Mouse (Mus musculus) cerebellum, postnatal 36 days (tissue): ENCODE results near the gene Pank2.
"Not testable (repeated sequence)": the region's sequence is repeated elsewhere in the genome, so short reads cannot be mapped to it uniquely, and the experiment has no call there.

Source experiments
- DNase-seq, 2 experiments: peaks; one replicate each; pipeline ENCODE4 v3.0.0; 2021 to 2022; ENCODE audit warnings: mixed read lengths in 2 of 2

Pank2 gene

GRCm38 (mm10) chr2:131261481-131262212 lies 648 bp upstream of the Pank2 start:
- peak in 1 of 2 experiments; percentile 3 for DNase-seq

- DNase-seq, result peak in 1 of 2 experiments; percentile 8
These were observed 680 bp downstream of the Pank2 start for GRCm38 (mm10) chr2:131262680-131263670.

- DNase-seq, result no peak
These were observed 1.7 kb downstream of the Pank2 start for GRCm38 (mm10) chr2:131264027-131264426.

GRCm38 (mm10) chr2:131265056-131265455 lies 2.8 kb downstream of the Pank2 start:
- no peak for DNase-seq

- no peak for DNase-seq
These were observed 13.2 kb downstream of the Pank2 start for GRCm38 (mm10) chr2:131275493-131275892.

GRCm38 (mm10) chr2:131276722-131277121 lies 14.4 kb downstream of the Pank2 start:
- DNase-seq, result no peak

GRCm38 (mm10) chr2:131281596-131281995 lies 19.3 kb downstream of the Pank2 start:
- DNase-seq, result no peak

- DNase-seq, result no peak
These were observed 24.0 kb downstream of the Pank2 start for GRCm38 (mm10) chr2:131286276-131286675.

- DNase-seq, result no peak
These were observed 28.4 kb downstream of the Pank2 start for GRCm38 (mm10) chr2:131290669-131291068.

- no peak for DNase-seq
These were observed 34.5 kb downstream of the Pank2 start for GRCm38 (mm10) chr2:131296746-131297261.

GRCm38 (mm10) chr2:131298674-131299073 lies 36.4 kb downstream of the Pank2 start:
- DNase-seq, result not testable (repeated sequence)

- DNase-seq, result no peak
These were observed 38.2 kb downstream of the Pank2 start for GRCm38 (mm10) chr2:131300485-131300884.

GRCm38 (mm10) chr2:131301635-131302034 lies 39.3 kb downstream of the Pank2 start:
- no peak for DNase-seq

- no peak for DNase-seq
These were observed 42.2 kb downstream of the Pank2 start for GRCm38 (mm10) chr2:131304497-131304896.

- peak; percentile 26 to 43 for DNase-seq
These were observed 42.9 kb downstream of the Pank2 start for GRCm38 (mm10) chr2:131305226-131305625.

GRCm38 (mm10) chr2:131307391-131307790 lies 45.1 kb downstream of the Pank2 start:
- DNase-seq, result no peak

GRCm38 (mm10) chr2:131307822-131308221 lies 45.5 kb downstream of the Pank2 start:
- no peak for DNase-seq

GRCm38 (mm10) chr2:131309296-131309695 lies 47.0 kb downstream of the Pank2 start:
- no peak for DNase-seq

- no peak for DNase-seq
These were observed 53.9 kb downstream of the Pank2 start for GRCm38 (mm10) chr2:131316167-131316566.

GRCm38 (mm10) chr2:131319401-131319800 lies 57.1 kb downstream of the Pank2 start:
- no peak for DNase-seq

- DNase-seq, result peak; percentile 47 to 64
These were observed 58.9 kb downstream of the Pank2 start for GRCm38 (mm10) chr2:131321192-131321591.

GRCm38 (mm10) chr2:131323675-131324074 lies 61.4 kb downstream of the Pank2 start:
- no peak for DNase-seq

GRCm38 (mm10) chr2:131326044-131326443 lies 63.7 kb downstream of the Pank2 start:
- no peak for DNase-seq
